Mouse (Mus musculus) gastrocnemius, postnatal 10 days (tissue): ENCODE results near the gene Cdca5. TPM values are rescaled to one million over a fixed set of nuclear protein-coding genes. Genes with fewer than 3 reads are reported as not detected.
"Not testable (repeated sequence)": the region's sequence is repeated elsewhere in the genome, so short reads cannot be mapped to it uniquely, and the experiment has no call there.

Experiments
- DNase-seq: peaks from one replicate; pipeline ENCODE4 v3.0.0; 2021; ENCODE audit warnings: mixed read lengths
- long read RNA-seq, 2 experiments: library from polyadenylated mRNA; stranded (forward); transcript quantifications; one replicate each; pipeline ENCODE4 v2.0.0; 2021
- total RNA-seq, 2 experiments: library from RNA; stranded (reverse); gene quantifications; 2 replicates each; pipeline ENCODE4 v1.2.3; 2021

Gene Cdca5
- total RNA-seq: 1 to 10 TPM; 3.5 to 4.1 TPM
- long read RNA-seq, experiment 1, transcript Cdca5-201 (6 exons, 2,024 nt): major isoform, 5 of 6 reads
- long read RNA-seq, experiment 1, partial matches to known transcripts: 0 of 6 reads
- long read RNA-seq, experiment 1, other reads (novel, unspliced or antisense): 1 of 6 reads
- long read RNA-seq, experiment 2, transcript Cdca5-201 (6 exons, 2,024 nt): major isoform, 6 of 6 reads
- long read RNA-seq, experiment 2, partial matches to known transcripts: 0 of 6 reads
- long read RNA-seq, experiment 2, other reads (novel, unspliced or antisense): 0 of 6 reads

- DNase-seq: peak; percentile 92
These were observed at the start of gene Cdca5, which contains the start of gene Zfpl1 for GRCm38 (mm10) chr19:6084478-6085248. Gene Cdca5 (plus strand): TSS chr19:6084983. Gene Zfpl1 (minus strand): TSS chr19:6084956.

- no peak for DNase-seq
These were observed 48.7 kb upstream of the Cdca5 start for GRCm38 (mm10) chr19:6035966-6036585.

- no peak for DNase-seq
These were observed 47.1 kb upstream of the Cdca5 start for GRCm38 (mm10) chr19:6037695-6038094.

- no peak for DNase-seq
These were observed 46.5 kb upstream of the Cdca5 start for GRCm38 (mm10) chr19:6038326-6038725.

GRCm38 (mm10) chr19:6040002-6040401, 44.8 kb upstream of the Cdca5 start:
- DNase-seq: no peak

- DNase-seq: no peak
These were observed 42.5 kb upstream of the Cdca5 start for GRCm38 (mm10) chr19:6042293-6042692.

- DNase-seq: not testable (repeated sequence)
These were observed 40.7 kb upstream of the Cdca5 start for GRCm38 (mm10) chr19:6044102-6044501.

- DNase-seq: no peak
These were observed 39.2 kb upstream of the Cdca5 start for GRCm38 (mm10) chr19:6045366-6046293.

GRCm38 (mm10) chr19:6046294-6047153, 38.3 kb upstream of the Cdca5 start, which contains the start of gene Syvn1:
Gene Syvn1 (plus strand): TSS chr19:6046576.
- DNase-seq: peak; percentile 87

GRCm38 (mm10) chr19:6047154-6047898, 37.5 kb upstream of the Cdca5 start:
- no peak for DNase-seq

GRCm38 (mm10) chr19:6047899-6048166, 37.0 kb upstream of the Cdca5 start:
- DNase-seq: no peak

GRCm38 (mm10) chr19:6048681-6049410, 35.9 kb upstream of the Cdca5 start:
- no peak for DNase-seq

GRCm38 (mm10) chr19:6052516-6052915, 32.3 kb upstream of the Cdca5 start:
- no peak for DNase-seq

GRCm38 (mm10) chr19:6054296-6054695, 30.5 kb upstream of the Cdca5 start:
- no peak for DNase-seq

- no peak for DNase-seq
These were observed 28.1 kb upstream of the Cdca5 start for GRCm38 (mm10) chr19:6056696-6057095.

- DNase-seq: peak; percentile 99
These were observed 27.3 kb upstream of the Cdca5 start, which contains the start of the genes Mrpl49 and Fau for GRCm38 (mm10) chr19:6057313-6058096. Gene Mrpl49 (minus strand): TSS chr19:6057785. Gene Fau (plus strand): TSS chr19:6057844.

- no peak for DNase-seq
These were observed 26.3 kb upstream of the Cdca5 start for GRCm38 (mm10) chr19:6058513-6058912.

- DNase-seq: no peak
These were observed 25.8 kb upstream of the Cdca5 start for GRCm38 (mm10) chr19:6058966-6059365.
